Mouse (Mus musculus) cerebellum, adult 2 months (tissue): Measurements from ENCODE around the gene Saa2.

Experiments
- CTCF ChIP-seq: fragments of 200-500 bp; IDR thresholded peaks from 2 replicates; pipeline ENCODE4 v1.5.1; 2011; ENCODE audit warnings: low read depth, mild to moderate bottlenecking, control low read depth, low read length, moderate library complexity, borderline replicate concordance; ENCODE audit not compliant: insufficient read depth
- POLR2A ChIP-seq: fragments of 200-500 bp; IDR thresholded peaks from 2 replicates; pipeline ENCODE4 v1.6.1; 2011; ENCODE audit warnings: low read length, control low read depth, borderline replicate concordance; ENCODE audit not compliant: insufficient read depth

GRCm38 (mm10) chr7:46734983-46735382 is 16.6 kb upstream of the Saa2 start:
- TF ChIP-seq POLR2A, result no peak
- TF ChIP-seq CTCF, result no peak
